Mouse (Mus musculus) right cerebral cortex, postnatal 4 days (tissue): Measurements from ENCODE around the gene Eif4b.
"Not testable (repeated sequence)": the region's sequence is repeated elsewhere in the genome, so short reads cannot be mapped to it uniquely, and the experiment has no call there.

Experiments
- DNase-seq: peaks from one replicate; pipeline ENCODE4 v3.0.0-alpha.2; 2022

Gene Eif4b

GRCm38 (mm10) chr15:102077111-102077677 is 3.6 kb downstream of the Eif4b start:
- DNase-seq: no peak

- DNase-seq: no peak
These were observed 5.6 kb downstream of the Eif4b start for GRCm38 (mm10) chr15:102079221-102079620.

DNA sequence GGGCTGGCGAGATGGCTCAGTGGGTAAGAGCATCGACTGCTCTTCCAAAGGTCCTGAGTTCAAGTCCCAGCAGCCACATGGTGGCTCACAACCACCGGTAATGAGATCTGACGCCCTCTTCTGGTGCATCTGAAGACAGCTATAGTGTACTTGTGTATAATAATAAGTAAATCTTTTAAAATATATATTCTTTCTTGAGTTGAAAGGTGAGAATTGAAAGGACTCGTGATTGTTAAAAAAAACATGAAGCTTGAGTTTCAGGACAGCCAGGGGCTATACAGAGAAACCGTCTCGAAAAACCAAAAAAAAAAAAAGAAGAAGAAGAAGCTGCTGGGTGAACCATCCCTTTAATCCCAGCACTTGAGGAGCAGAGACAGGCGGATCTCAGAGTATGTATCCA is 6.4 kb downstream of the Eif4b start:
- DNase-seq: not testable (repeated sequence)

GRCm38 (mm10) chr15:102080429-102080828 is 6.9 kb downstream of the Eif4b start:
- DNase-seq: no peak

DNA sequence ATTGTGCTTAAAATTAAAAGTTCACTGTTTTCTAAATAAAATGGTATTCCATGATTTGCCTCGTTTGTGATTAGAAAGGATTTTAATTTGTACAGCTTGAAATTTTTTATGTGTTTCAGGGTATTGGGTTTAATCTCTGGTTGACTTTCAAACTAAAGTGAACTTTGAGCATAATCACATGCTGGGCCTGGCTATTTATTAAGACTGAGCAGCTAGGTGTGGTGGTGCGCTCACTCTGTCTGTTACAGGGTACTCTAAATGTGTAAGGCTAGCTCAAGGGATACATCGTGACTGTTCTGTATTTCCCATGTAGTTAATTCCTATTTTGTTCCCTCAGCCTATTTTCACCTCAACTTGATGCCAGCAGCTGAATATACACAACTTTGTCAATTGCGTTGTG is 8.6 kb downstream of the Eif4b start:
- DNase-seq: no peak

DNA sequence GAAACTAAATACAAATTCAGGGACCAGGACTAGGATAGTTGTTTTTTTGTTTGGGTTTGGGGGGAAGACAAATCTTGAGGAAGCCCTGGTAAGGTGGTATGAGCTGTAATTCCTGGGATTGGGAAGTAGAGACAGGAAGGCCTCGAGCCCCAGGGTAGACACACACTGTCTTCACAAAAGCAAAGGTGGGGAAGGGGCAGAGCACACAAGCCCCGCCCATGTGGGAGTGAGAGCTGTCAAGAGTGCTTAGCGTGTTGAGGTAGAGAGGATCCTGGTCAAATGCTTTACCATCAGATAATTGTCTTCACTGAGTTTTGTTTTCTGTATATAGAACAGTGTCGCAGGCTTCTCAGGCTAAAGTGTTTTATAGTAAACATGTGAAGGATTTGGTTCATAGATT is 9.5 kb downstream of the Eif4b start:
- DNase-seq: no peak

- DNase-seq: no peak
These were observed 16.5 kb downstream of the Eif4b start for GRCm38 (mm10) chr15:102089914-102090585.

- no peak for DNase-seq
These were observed 17.6 kb downstream of the Eif4b start for GRCm38 (mm10) chr15:102091063-102091679.

- no peak for DNase-seq
These were observed 18.1 kb downstream of the Eif4b start for GRCm38 (mm10) chr15:102091688-102092087.

DNA sequence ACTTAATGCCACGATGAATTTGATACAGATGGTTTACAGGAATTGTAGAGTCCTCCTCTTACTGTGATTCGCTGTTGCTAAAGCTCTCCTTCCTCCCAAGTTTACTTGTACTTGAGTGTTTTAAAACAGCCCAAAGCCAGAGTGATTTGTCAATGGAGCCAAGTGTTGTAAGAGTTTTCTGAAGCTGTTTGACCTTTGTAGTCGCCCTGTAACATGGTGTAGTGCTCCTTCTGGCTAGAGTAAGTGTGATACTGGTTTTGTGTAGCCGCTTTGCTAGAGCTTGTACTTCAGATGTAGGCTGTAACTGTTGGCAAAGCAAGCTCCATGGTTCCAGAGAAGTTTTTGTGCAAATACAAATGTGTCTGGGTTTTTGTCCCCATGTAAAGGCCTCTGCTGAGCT is 18.6 kb downstream of the Eif4b start:
- DNase-seq: no peak

GRCm38 (mm10) chr15:102094157-102094556 is 20.6 kb downstream of the Eif4b start:
- DNase-seq: no peak

GRCm38 (mm10) chr15:102094988-102095387 is 21.4 kb downstream of the Eif4b start:
- DNase-seq: no peak

DNA sequence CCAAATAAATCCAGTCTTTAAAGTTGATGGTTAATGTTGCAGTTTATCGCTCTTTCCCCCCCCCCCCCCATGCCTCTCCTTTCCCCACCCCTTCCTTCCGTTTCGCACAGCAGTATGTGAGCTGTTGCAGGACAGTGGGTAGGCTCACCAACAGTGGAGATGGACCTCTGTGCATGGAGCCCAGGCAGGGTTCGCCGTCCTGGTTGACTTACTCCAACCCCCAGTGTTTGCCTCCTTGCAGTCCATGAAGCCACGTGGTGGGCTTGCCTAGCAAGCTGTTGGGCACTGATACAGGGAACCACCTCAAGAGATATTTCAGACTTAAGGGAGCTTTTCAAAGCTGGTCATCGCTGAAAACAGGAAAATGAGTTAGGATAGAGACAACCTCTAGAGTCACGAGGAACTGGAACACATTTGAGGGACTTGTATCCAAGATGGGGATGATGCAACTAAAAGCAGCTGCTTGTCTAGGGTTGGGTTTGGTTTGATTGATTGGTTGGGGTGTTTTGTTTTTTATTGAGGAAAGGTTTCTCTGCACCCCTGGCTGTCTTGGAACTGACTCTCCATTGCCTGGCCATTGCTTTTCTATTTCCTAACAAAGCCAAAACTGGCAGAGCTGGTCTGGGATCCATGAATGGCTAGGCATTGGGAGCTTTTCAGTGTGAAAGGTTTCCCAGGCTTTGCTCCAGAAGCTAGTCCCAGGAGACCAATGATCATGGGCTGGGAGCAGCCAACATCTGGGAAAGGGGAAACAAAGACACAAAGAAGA is 23.8 kb downstream of the Eif4b start:
- DNase-seq: no peak

- DNase-seq: no peak
These were observed 24.5 kb downstream of the Eif4b start for GRCm38 (mm10) chr15:102097991-102098555.

DNA sequence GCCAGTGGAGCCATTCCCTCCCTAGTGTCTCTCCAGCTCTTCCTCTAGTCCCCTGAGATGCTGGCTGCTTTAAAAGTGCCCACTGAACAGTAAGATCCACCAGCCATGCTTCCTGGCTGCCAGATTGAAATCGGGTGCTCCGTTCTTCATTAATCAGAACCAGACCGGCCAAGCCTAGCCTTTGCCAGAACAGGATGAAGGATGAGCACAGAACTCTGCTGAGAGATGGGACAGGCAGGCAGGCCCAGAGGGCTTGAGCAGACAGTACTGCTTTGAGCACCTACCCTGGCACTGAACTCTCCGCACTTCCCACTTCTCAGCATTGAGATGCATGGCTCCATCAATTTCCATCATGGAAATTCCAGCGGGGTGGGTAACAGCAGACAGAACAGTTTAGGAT is 25.7 kb downstream of the Eif4b start:
- no peak for DNase-seq

DNA sequence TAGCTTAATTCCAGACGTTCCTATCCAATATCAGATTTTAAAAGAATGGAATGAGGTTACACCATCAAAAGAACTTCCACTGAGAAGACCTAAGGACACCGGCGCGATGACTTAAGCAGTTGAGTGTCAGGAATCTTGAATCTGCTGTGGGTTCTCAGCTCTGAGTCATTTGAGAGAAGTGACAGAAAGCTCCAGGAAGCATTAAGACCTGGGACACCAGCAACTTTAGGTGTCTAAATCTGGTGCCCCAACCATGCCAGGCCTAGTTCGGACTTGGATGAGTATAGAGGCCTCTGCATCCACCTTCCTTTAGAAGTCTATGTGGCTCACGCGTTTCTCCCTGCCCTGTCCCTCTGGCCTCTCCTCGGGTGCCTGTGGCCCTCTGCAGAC is 26.2 kb downstream of the Eif4b start:
- no peak for DNase-seq

- peak; percentile 67 for DNase-seq
These were observed 26.8 kb downstream of the Eif4b start, which contains the start of gene Tns2 for GRCm38 (mm10) chr15:102100161-102100981. Tns2 (plus strand) TSS chr15:102100413.

DNA sequence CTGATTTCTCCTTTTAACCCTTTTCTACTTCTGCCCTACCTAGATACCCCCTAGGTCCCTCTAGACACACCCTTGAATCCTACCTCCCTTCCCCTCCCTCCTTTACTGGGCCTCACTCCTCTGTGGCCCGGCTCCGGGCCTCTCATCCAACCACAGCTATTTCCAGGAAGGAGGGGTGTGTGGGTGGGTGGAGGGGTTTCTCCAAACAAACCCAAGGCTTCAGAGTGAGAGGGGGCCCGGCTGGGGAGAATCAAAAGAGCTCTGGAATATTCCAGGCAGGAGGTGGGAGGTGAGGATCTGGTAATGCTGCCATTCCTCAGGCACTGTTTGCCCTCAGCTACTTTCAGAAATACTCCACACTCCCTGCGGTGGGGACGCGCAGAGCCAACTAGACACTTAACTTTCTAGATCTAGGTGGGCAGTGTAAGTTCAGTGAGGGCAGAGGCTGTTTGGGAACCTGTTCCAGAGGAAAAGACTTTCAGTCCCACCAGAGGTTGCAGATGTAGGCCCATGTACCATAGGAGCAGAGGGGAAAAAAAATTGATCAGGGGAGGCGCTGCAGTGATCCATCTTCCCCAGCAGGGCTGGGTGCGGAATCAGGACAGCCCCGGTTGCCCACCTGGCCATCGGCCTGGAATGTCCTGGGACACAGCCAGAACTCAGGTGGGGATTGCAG is 27.6 kb downstream of the Eif4b start:
- no peak for DNase-seq

DNA sequence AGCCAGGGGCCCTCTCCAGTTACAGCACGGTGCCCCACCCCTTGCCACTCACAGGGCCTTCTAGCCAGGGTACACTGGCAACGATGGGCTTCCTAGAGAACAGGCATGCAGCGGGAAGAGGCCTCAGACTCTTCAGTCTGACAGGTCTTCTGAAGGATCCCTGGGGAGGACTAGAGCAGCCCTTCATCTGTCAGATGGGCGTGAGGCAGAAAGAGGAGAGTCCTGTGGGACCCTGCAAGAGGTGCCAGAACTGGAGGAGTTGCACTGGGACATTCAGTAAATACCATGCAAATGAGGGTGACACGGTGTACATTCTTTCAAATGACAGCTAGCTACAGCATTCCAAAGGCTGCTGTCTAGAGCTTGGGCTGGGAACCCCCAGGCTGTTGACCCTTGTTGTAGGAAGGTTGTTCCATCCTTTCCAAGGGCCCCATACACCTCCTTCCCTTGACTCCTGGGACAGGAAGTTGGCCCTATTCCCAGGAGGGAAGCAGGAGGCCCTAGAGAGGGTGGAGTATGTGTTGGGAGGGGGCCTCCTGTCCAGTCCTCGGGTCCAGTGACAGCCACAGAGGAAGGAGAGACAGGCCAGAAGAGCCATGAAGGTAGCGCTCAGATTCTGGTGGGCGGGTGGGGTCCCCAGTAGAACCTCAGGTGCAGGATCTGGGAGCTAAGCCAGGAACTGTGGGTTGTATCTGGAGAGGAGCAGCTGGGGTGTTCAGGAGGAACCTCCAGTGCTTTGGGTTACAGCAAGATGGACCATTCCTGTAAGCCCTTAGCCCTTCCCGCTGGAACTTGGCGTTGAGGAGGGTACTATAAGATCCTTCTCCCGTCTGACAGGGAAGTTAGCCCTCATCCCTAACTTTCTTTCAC is 28.3 kb downstream of the Eif4b start:
- DNase-seq: no peak

- no peak for DNase-seq
These were observed 29.1 kb downstream of the Eif4b start for GRCm38 (mm10) chr15:102102548-102103121.
